Mouse (Mus musculus): ENCODE data around the gene Kif5c.

Gene Kif5c

GRCm38 (mm10) chr2:49621234-49621633 is 2.1 kb downstream of the Kif5c start:
- no peak for DNase-seq (ENCODE audit: low read depth, low spot score)

- no peak for DNase-seq (ENCODE audit: low read depth, low spot score)
Observed at GRCm38 (mm10) chr2:49625581-49625980, 6.5 kb downstream of the Kif5c start.

DNA sequence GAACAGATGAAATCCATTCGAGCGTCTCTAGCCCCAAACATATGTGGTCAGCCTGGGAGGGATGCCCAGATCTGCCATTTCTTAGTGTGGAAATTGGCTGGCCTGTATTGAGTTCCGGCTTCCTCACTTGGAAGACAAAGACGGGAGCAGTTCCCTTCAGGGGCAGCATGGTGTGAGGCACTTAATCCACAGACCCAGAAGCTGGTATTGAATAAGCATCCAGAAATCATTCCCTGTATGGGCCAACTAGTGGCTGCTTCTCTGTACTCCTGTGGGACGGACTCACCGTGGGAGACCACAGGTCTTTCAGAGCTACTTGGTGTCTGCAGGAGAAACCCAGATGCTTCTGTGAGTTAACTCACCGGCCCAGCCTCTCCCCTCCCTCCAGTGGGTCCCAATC is 8.5 kb downstream of the Kif5c start:
- no peak for DNase-seq (ENCODE audit: low read depth, low spot score)

DNA sequence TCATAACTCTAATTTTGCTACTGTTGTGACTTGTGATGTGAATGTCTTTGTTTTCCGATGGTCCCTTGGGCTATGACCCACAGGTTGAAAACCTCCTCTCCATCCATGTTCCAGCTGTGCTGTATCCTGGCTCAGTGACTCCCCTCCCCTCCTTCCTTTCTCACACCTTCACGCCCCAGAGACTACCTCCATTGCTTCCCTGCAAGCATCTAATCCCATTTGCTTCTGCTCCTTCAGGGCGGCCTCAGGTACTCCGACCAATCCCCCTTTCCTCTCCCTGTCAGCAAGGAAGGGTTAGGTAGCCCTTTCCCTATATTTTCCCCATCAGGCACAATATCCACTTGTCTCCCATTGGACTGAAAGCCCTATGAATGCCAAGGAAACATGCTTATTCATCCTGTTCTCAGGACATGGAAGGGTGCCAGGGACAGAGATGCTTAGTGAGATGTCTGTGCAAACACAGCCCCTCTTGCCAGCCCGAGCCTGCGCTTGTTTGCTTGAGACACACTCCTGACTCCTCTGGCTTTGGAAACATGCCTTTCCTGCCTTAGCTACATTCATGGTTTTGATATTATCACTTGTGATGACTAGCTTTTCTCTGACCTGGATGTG is 9.1 kb downstream of the Kif5c start:
- no peak for DNase-seq (ENCODE audit: low read depth, low spot score)

GRCm38 (mm10) chr2:49629181-49629580 is 10.1 kb downstream of the Kif5c start:
- DNase-seq (ENCODE audit: low read depth, low spot score) = no peak

GRCm38 (mm10) chr2:49630636-49631035 is 11.5 kb downstream of the Kif5c start:
- no peak for DNase-seq (ENCODE audit: low read depth, low spot score)

GRCm38 (mm10) chr2:49633231-49633630 is 14.1 kb downstream of the Kif5c start:
- peak; percentile 70 for DNase-seq (ENCODE audit: low read depth, low spot score)

GRCm38 (mm10) chr2:49642761-49643160 is 23.7 kb downstream of the Kif5c start:
- no peak for DNase-seq (ENCODE audit: low read depth, low spot score)

- no peak for DNase-seq (ENCODE audit: low read depth, low spot score)
Observed at GRCm38 (mm10) chr2:49643756-49644155, 24.7 kb downstream of the Kif5c start.

DNA sequence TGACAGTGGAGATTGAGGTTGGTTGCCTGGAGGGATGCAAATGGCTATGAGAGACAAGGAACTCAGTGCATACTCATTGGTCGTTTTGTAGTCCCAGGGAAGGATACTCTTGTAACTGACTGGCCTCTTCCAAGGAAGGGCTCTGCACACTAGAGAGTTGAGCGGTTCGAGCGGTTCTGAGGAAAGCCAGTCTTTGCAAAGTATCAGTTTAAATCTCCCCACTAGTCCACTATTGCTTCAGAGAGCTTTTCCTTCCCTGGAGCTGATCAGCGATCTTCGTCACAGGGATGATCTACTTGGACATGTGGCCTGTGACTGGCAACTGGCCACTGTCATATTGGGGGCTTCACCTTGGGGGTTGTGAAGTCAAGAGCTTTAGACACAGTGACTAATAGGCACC is 28.5 kb downstream of the Kif5c start:
- DNase-seq (ENCODE audit: low read depth, low spot score) = no peak

DNA sequence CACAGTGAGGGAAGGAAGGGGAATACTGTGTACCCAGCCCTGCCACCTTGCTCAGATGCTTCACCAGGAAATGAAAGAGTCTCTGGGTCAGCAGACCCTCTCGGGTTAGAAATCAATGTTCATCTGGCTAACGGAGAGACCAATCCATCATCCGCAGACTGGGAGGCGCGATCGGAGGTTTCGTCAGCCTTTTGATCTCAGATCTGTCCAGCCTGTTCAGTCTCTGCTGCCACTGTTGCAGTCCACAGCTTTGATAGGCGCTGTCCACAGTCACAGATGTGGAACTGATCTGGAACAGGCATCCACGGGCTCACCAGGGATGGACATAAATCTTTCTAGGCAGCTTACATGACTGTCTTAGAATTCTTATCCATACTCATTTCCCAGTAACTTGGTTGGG is 29.2 kb downstream of the Kif5c start:
- peak; percentile 71 for DNase-seq (ENCODE audit: low read depth, low spot score)

GRCm38 (mm10) chr2:49648806-49649205 is 29.7 kb downstream of the Kif5c start:
- no peak for DNase-seq (ENCODE audit: low read depth, low spot score)

- no peak for DNase-seq (ENCODE audit: low read depth, low spot score)
Observed at GRCm38 (mm10) chr2:49649211-49649610, 30.1 kb downstream of the Kif5c start.

DNA sequence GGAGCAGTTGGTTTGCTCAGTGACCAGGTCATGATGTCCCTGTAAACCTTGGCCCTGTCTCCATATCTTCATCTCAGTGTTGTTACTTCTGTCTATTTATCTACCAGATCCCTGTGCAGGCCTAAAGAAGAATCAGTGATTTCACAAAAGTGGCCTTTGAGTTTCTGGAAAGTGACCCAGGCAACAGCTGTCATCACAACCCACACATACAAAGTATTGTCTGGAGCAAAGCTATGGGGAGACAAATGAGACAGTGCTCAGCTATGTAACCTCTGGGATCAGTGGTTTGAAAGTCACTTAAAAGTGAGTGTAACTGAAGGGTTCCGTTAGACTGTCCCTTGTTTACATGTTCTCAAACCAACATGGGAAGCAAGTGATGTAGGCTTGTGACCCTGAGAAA is 32.6 kb downstream of the Kif5c start:
- no peak for DNase-seq (ENCODE audit: low read depth, low spot score)

DNA sequence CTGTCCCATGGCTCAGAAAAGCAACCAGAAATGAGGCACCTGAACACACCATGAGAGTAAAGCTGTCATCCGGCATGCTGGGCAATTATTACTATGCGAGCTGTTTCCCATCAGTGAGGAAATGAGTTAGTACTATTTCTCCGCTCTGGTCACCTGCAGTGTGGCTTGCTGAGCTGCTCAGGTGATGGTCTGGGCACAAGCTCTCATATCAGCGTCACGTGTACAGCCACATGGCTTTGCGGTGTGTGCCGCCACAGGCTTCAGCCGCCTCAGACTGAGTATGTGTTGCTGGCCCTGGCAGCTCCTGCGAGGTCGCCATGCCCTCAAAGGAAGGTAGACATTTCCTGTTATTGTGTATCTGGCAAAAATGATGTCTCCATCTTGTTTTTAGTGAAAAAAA is 35.5 kb downstream of the Kif5c start:
- DNase-seq (ENCODE audit: low read depth, low spot score) = no peak

- no peak for DNase-seq (ENCODE audit: low read depth, low spot score)
Observed at GRCm38 (mm10) chr2:49655195-49655873, 36.2 kb downstream of the Kif5c start.

DNA sequence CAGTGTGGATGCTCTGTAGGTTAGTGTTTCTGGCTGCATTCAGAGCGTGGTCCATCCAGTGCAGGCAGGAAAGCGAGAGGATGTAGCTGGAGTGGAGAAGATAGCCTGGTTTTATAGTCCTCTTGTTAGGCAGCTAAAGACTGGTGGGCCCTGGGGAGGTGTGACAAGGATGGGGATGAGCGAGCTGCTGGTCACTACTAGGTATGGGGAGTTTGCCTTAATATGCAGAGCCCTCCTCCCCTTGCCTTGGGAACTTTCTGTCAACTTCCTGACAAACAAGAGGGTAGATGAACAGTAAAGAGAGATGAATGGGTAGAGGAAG is 36.7 kb downstream of the Kif5c start:
- DNase-seq (ENCODE audit: low read depth, low spot score) = no peak

DNA sequence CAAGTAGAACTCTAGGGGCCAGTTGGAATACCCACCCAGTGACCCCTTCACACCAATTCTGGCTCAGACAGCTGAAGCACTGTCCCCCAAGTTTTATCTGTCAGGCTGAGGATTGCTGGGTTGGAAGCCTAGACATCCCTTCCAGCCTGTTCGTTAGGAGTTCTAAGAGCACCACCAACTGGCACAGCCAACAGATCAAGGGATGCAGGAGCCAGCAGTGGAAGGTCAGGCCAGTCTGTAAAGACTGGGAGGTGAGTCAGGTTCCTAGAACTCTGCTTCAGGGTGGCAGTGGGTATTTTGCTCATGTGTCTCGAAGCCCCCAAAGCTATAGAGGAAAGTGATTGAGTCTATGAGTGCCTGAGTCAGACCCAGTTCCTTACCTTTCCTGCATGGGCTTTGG is 37.9 kb downstream of the Kif5c start:
- DNase-seq (ENCODE audit: low read depth, low spot score) = no peak

GRCm38 (mm10) chr2:49657666-49658065 is 38.6 kb downstream of the Kif5c start:
- no peak for DNase-seq (ENCODE audit: low read depth, low spot score)

- DNase-seq (ENCODE audit: low read depth, low spot score) = no peak
Observed at GRCm38 (mm10) chr2:49658988-49659387, 39.9 kb downstream of the Kif5c start.

GRCm38 (mm10) chr2:49659964-49660363 is 40.9 kb downstream of the Kif5c start:
- no peak for DNase-seq (ENCODE audit: low read depth, low spot score)

DNA sequence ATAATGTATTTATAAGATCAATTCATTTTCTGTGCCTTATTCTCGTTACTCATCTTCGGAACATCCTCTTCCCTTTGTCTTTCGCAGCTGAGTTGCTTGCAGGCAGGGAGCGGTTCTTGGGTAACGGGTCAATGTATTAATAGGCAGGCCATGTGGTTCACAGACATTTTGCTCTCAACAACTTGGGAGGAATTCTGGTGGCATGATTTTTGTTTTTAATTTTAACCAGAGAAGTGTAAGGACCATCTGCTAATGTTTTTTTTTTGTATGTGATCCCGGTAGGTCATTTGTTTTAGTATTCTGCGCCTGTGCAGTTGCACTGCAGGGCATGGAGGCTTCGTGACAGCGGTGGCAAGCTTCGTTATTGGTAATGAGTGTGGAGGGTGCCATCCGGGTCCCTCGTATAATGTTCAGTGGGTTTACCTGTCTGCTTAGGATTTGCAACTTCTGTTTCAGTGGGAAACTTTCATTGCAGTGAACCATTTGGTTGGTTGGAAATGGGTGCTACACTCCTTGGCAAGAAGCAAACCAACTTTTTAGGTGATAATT is 41.4 kb downstream of the Kif5c start:
- no peak for DNase-seq (ENCODE audit: low read depth, low spot score)

DNA sequence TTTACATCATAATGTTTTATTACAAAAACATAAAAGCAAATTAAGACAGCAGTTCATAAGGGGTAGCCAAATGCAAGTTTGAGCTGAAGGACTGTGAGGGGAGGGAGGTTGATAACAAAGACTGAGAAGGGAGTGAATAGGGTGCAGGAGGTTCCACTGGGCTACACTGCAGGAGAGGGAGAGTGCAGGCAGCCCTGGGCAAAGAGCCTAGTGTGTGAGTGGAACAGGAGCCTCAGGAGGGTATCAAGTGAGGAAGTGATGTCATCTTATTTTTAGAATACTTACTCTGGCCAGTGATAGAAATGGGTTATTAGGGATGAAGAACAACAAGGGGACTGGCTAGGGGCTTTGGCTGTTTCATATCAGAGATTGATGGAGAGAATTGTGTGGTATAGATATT is 42.2 kb downstream of the Kif5c start:
- no peak for DNase-seq (ENCODE audit: low read depth, low spot score)

DNA sequence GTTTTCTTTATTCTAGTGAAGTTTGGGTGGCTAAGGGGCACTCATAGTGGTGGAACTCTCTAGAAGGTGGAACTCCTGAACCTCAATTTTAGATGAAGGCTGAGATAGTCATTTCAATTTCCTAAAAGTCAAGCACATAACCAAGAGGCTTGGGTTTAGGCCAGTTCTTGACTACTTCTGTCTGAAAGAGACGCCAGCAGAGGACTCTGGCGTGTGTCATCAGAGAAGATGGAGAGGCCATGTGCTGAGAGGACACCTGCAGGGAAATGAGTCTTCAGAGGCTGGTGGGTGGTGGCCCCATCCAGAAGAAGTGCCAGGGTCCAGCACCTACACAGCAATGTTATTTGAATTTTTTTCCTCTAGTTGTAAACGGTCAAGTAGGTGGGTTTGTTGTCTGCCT is 42.8 kb downstream of the Kif5c start:
- DNase-seq (ENCODE audit: low read depth, low spot score) = no peak
